Mouse (Mus musculus): ENCODE data around the gene Mfsd4b4.

GRCm38 (mm10) chr10:39896503-39896902 lies 2.5 kb downstream of the Mfsd4b4 start:
- TF ChIP-seq CTCF (IDR thresholded peaks at IDR 0.05; ENCODE audit: control insufficient read depth, insufficient read depth, low read length) (no peak), POLR2A (IDR thresholded peaks at IDR 0.05; ENCODE audit: borderline replicate concordance, control insufficient read depth, low read depth, low read length) (no peak)

Measured in bone marrow, adult 2 months (tissue).